Mouse (Mus musculus): Measurements from ENCODE around the gene Vwce.

Gene Vwce

DNA sequence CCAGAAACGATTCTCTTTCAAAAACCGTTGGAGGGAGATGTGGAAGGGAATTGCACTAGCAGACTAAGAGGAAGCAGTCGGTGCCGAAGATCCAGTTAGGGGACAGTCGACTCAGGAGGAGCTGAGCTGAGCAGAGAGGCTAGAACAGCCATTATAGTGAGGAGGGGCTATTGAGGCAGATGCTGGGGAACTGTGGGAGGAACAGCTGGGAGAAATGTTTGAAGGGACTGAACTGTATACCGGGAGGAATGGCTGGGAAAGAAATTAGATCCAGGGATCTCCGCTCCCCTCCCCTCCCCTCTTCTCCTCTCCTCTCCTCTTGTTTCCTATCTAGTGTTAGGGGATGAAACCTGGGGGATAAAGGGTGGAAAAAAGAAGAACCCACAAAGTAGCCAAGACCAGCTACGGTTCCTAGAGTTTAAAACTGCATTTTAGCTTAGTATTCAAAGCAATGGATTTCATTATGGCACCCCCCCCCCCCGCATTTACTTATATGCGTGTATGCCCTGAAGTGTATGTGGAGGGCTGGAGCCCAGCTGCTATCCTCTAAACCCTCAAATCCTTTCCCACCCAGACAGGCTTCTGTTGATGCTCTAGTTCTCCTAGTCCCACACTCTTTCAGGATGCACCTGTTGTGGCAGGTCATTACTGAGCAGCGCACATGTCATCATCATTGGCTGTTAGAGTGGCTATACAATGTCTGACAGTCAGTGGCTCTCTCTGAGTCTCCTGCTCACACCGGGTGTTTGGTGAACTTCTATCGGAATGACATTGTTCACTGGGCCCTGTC is 6.8 kb downstream of the Vwce start:
- in situ Hi-C loops (cut with MboI, MseI), result no loop called here

DNA sequence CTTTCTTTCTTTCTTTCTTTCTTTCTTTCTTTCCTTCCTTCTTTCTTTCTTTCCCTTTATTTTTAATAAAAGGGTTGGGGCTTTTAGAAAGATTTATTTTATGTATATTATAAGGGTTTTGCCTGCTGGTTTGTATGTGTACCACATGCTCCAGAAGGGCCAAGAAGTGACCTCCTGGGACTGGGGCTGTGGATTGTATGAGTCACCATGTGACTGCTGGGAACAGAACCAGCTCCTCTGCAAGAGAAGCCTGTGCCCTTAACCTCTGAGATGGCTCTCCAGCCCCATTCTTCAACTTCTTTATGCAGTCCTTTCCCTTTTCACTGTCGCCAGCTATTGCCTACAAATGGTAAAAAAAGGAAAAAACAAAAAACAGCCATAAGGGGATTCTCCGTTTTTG is 11.6 kb downstream of the Vwce start:
- in situ Hi-C loops (cut with MboI, MseI), result no loop called here

DNA sequence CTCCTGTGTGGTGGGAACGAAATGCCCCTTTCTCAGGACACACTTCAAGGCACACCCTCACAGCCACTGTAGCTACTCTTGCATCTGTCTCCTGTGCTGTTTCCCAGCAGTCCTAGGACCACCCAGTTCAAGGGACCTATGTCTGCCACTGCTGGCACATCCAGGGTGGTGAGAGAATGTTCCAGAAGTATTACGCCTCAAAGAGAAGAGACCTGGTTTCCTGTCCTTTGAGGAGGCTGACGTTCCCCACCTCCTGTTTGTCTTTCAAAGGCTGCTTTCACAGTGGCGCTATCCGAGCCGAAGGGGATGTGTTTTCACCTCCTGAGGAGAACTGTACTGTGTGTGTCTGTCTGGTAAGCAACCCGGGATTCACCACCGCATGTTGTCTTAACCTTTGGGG is 14.1 kb downstream of the Vwce start:
- in situ Hi-C loops (cut with MboI, MseI), result no loop called here

GRCm38 (mm10) chr19:10656058-10656457 is 22.0 kb downstream of the Vwce start:
- in situ Hi-C loops (cut with MboI, MseI), result loop anchor here (25.0 kb wide), 1 partner anchor 656 kb away; the partner anchor contains the start of gene Ms4a14

GRCm38 (mm10) chr19:10657742-10658141 is 23.7 kb downstream of the Vwce start:
- in situ Hi-C loops (cut with MboI, MseI), result loop anchor here (25.0 kb wide), 1 partner anchor 655 kb away; the partner anchor contains the start of gene Ms4a14

GRCm38 (mm10) chr19:10658406-10658805 is 24.4 kb downstream of the Vwce start:
- in situ Hi-C loops (cut with MboI, MseI), result loop anchor here (25.0 kb wide), 1 partner anchor 654 kb away; the partner anchor contains the start of gene Ms4a14

DNA sequence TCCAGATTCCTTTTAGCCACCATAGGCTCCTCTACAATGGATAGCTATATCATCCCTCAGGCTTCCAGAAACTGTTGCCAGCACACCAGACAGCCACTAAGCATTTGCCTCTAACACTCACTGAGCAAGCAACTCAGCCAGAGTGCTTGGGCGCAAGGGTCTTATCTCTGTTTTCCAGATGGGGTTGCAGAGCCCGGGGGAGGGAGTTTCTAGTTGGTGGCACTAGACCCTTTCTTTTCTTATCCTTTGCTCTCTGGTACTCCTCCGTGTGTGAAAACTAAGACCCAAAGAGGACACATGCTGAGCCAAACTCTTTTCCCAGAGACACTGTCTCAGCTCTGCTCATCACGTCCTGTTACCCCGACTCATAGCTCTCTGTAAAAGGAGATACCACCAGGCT is 27.4 kb downstream of the Vwce start:
- in situ Hi-C loops (cut with MboI, MseI), result loop anchor here (5.0 to 25.0 kb wide), 2 partner anchors 301 to 651 kb away; partner anchors contain the start of gene Ms4a14

GRCm38 (mm10) chr19:10661919-10662318 is 27.9 kb downstream of the Vwce start:
- in situ Hi-C loops (cut with MboI, MseI), result loop anchor here (5.0 to 25.0 kb wide), 2 partner anchors 300 to 650 kb away; partner anchors contain the start of gene Ms4a14

- in situ Hi-C loops (cut with MboI, MseI), result loop anchor here (5.0 to 25.0 kb wide), 2 partner anchors 300 to 650 kb away; partner anchors contain the start of gene Ms4a14
Observed at GRCm38 (mm10) chr19:10662665-10663064, 28.7 kb downstream of the Vwce start.

- in situ Hi-C loops (cut with MboI, MseI), result loop anchor here (25.0 kb wide), 1 partner anchor 647 kb away; the partner anchor contains the start of gene Ms4a14
Observed at GRCm38 (mm10) chr19:10665093-10665492, 31.1 kb downstream of the Vwce start.

DNA sequence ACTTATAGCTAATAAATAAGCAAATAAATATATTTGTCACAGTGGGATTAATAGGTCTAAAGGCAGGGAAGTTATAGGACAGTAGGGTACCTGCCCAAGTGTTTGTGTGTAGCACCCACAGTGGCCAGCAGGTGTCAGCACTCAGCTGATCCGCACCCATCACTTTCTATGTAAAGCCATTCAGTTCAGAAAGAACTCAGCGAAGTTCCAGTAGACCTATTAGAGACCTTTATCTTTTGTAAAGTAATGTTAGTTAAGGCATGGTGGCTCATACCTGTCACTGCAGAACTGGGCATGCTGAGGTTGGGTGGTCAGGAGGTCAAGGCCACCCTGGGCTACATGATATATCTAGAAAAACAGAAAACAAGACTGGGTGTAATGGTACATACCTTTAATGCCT is 31.5 kb downstream of the Vwce start:
- in situ Hi-C loops (cut with MboI, MseI), result loop anchor here (25.0 kb wide), 1 partner anchor 647 kb away; the partner anchor contains the start of gene Ms4a14

- in situ Hi-C loops (cut with MboI, MseI), result loop anchor here (25.0 kb wide), 1 partner anchor 641 kb away; the partner anchor contains the start of gene Ms4a14
Observed at GRCm38 (mm10) chr19:10671319-10671718, 37.3 kb downstream of the Vwce start.

GRCm38 (mm10) chr19:10671854-10672417 is 37.9 kb downstream of the Vwce start:
- in situ Hi-C loops (cut with MboI, MseI), result loop anchor here (25.0 kb wide), 1 partner anchor 640 kb away; the partner anchor contains the start of gene Ms4a14

- in situ Hi-C loops (cut with MboI, MseI), result loop anchor here (25.0 kb wide), 1 partner anchor 639 kb away; the partner anchor contains the start of gene Ms4a14
Observed at GRCm38 (mm10) chr19:10673275-10673674, 39.3 kb downstream of the Vwce start.

DNA sequence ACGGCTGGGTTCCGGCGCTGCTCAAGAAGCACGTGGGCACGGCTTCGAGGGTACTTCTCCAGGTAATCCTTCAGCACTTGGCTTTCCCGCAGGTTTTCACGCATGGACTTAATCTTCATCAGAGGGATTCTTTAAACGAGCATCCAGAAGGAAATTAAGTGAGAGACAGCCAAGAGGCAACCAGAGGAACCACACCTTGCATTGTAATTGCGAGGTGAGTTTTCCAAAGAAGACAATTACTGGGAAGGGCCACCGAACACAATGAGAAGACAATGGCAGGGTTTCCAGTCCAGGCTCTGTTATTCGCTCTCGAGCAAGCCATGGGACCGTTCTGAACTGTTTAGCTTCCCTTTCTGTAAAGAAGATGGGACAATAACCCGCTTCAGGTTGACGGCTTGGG is 42.6 kb downstream of the Vwce start:
- in situ Hi-C loops (cut with MboI, MseI), result no loop called here

GRCm38 (mm10) chr19:10677915-10678771 is 44.1 kb downstream of the Vwce start, which contains the start of gene Pga5:
Pga5 (minus strand) TSS chr19:10678071.
- in situ Hi-C loops (cut with MboI, MseI), result no loop called here

GRCm38 (mm10) chr19:10678772-10679067 is 44.7 kb downstream of the Vwce start:
- in situ Hi-C loops (cut with MboI, MseI), result no loop called here

DNA sequence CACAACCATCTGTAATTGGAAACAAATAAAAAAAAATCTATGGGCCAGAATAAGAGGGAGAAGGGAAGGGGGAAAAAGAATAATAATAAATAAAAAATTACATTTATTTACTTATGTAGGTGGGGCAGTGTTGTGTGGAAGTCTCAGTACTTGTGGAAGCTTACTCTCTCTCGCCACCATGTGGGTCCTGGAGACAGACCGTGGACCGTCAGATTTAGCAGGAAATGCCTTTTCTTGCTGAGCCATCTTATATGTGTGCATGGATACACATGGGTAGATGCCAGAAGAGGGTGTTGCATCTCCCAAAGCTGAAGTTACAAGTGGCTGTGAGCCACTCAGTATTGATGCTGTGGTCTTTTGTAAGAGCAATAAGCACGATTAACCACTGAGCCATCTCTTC is 47.6 kb downstream of the Vwce start:
- in situ Hi-C loops (cut with MboI, MseI), result no loop called here

- in situ Hi-C loops (cut with MboI, MseI), result no loop called here
Observed at GRCm38 (mm10) chr19:10685081-10685480, 51.1 kb downstream of the Vwce start.

DNA sequence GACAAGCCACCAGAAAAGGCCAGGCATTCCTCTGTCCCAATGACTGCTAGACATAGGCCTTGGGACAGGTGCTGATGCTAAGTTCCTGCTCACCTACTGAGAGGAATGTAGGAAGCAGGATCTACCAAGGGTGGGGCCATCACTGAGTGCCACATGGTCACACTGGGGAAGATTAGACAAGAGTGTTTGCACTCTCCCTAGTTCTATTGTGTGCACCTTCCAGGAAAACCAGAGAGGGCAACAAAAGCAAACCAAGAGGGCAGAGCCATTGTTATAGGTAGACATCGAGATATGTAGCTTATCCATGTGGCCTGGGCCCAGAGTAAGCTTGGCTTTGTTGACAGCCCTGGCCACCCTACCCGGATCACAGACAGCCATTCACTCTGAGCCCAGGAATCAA is 51.7 kb downstream of the Vwce start:
- in situ Hi-C loops (cut with MboI, MseI), result no loop called here

DNA sequence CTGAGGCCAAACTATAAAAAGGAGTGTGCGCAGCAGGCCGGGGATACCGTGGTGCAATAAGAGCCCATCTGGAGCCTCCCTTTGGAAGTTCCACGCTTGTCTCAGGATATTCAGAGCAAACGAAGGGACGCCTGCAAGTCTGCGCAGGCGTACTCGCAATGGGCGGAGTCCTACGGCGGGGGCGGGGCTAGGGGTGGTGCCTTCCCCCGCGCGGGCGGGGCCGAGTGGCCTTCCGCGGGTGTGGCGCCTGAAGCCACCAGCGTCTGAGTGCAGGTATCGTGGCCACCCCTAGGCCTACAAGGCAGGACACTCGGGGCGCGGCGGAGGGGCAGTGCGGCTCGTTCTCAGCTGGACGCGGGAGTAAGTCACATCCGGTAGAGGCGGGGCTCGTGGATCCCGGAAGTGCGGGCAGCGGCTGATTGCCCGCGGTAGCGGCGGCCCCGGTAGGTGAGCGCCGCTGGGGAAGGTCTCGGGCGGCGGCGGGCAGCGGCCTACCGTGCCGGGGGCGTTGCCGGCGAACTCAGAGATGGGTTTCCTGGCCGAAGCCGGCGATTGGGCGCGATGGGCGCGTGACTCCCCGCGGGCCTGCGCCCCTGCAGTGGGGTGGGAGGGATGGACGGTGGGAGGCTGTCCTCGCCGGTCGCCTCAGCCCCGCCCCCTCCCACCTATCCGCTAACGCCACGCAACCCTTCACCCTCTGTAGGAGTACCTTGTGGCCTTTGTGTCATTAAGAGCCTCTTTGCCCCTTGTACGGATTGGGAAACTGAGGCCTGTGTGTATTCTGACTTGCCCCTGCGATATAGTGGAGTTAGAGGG is 54.7 kb downstream of the Vwce start, which contains the start of gene Vps37c:
Gene Vps37c, plus strand, starts transcription at position 199 of the 816 bp plus-strand sequence.
- in situ Hi-C loops (cut with MboI, MseI), result no loop called here

Measured in T-helper 1 cell (primary cell).